Mouse (Mus musculus) right cerebral cortex, postnatal 4 days (tissue): Measurements from ENCODE around the gene Apod.
"Not testable (repeated sequence)": the region's sequence is repeated elsewhere in the genome, so short reads cannot be mapped to it uniquely, and the experiment has no call there.

Experiments
- DNase-seq: peaks from one replicate; pipeline ENCODE4 v3.0.0-alpha.2; 2022

Gene Apod

DNA sequence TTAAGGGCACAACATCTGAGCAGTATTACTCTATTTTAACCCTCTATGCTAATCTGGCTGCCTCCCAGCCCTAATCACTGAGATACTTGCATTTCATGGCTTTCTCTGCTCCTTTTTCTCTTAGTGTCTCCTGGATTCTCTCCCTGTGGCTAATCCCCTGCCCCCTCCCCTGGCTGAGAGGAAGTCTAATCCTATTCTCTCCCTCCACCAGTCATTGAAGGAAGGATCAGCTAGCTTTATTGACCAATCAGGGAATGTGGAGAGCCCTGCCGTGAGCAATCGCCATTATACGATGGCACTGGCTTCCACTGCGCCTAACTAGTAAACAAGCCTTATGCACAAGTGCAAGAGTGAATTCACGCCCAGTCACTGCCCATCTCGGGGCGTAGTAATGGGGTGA lies 6.3 kb upstream of the Apod start:
- DNase-seq, result no peak

DNA sequence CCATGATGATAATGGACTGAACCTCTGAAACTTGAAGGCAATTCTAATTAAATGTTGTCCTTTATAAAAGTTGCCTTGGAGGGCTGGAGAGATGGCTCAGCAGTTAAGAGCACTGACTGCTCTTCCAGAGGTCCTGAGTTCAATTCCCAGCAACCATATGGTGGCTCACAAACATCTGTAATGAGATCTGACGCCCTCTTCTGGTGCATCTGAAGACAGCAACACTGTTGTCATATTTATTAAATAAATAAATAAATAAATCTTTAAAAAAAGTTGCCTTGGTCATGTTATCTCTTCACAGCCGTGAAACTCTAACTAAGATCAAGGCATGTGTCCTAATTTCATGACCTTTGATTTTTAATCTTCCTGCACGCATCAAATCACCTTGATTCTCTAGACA lies 5.1 kb upstream of the Apod start:
- DNase-seq, result not testable (repeated sequence)

DNA sequence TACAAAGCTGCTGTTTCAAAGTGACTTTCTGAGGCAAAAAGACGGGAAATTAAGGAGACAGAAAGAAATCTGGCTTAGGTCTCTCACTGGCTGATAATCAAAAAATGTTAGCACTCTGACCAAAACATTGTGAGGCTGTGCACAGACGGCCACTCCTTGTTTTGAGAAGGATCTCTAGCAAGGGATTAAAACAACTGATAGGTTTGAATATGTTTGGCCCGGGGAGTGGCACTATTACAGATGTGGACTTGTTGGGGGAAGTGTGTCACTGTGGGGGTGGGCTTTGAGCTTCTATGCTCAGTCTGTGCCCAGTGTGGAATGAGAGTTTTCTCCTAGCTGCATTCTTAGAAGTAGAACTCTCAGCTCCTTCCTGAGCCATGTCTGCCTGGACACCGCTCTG lies 4.7 kb upstream of the Apod start:
- no peak for DNase-seq

DNA sequence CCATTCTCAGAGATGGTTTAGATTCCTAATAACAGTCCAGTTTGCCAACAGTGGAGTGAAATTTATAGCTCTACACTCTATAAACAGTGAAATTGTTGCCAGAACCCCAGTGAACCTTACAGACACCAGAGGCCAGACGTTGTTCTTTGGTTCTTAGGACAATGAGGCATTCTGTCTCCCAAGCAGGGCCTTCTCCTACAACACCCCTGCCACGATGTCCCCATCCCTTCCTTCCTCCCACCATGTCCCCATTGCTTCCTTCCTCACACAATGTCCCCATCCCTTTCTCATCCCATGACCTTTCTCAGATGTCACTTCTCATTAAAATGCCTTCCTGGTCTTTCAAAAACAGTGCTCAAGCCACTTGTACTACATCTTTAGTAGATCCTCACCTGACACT lies 3.8 kb upstream of the Apod start:
- DNase-seq, result no peak

DNA sequence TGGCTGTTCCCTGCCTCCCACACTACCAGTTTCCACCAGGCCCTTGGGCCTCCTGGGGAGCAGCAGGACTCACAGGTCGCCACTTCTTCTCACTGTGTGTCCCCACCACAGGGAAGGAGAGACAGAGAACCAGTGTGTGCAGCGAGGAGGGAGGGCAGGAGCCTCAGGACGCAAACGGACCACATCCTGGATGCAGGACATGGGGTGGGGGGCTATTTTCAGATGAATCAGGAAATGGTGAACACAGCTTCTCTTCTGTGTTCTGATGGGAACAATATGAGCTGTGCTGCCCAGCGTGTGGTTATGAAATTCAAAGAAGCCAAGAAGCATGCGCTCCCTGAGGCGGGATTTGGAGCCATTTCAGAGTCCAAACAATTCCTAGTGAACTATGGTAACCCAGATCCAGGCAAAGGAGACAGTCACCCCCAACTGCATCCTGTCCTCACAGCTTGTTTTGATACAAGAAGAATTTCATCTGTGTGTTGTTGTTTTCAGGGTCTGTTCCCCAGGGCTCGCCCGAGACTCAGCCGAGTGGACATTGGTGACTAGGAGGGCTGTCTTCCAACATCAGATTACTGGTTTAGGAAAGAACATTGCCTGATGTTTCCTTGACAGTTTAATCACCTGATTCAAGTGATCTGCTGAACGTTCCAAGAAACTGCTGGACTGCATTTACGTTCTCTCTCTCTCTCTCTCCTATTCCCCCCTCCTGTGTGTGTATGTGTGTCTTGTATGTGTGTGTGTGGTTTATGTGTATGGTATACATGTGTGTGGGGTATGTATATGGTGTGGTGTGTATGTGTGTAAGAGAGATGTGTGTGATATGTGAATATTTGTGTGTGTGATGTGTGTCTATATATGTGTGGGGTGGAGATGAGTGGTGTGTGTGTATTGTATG lies 1.9 kb upstream of the Apod start:
- not testable (repeated sequence) for DNase-seq

DNA sequence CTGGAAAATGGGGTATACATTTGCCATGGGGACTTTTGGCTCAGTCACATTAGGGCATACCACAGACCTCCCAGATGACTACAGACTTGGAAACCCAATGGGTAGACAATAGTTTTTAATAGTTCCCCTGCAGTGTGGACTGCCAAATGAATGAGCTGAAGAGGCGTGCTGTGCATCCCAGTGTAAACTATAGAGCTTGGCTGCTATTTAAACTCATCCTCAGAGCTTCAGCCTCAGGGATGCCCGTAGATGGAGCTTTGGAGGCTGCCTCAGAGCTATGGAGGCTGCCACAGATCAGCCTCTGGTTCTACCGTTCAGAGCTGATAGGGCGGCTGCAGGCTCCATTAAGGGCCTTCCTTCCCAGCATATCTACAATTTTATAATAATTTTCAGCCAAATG lies 686 bp upstream of the Apod start:
- DNase-seq, result no peak

DNA sequence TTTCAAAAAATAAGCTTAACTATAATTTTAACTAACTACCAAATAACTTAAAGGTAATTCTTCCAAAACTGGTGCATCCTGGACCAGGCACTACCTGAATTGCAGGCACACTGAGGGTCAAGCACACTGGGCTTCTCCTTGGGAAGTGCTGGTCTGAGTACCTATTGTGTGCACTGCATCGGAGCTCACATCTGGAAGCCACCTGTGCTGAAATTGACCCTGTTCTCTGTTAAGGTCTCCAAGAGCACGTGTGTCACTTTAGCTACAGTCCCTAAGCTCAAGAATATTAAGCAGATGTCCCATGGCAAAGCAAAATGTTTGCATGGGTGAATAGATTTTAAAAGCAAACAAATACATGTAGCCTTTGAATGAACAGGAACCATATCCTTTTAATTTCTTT lies 997 bp downstream of the Apod start:
- DNase-seq, result no peak

DNA sequence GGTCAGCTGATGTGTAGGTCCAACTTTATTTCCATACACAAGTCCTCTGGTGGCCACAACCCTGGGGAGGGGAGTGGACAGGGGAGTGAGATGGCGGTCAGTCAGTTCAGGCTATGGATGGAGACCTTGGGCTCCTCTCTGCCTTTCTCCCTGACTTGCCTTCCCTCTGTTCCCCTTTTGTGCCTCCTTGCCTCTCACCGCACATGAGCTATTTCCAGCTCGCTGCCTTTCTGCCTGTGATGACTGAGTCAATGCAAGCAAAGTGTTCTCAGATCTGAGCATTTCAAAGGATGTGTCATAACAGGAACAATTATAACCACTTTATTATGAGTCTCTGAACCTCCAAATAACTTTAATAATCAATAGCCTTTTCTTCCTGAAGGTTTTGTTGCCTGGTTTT lies 2.3 kb downstream of the Apod start:
- DNase-seq, result no peak

DNA sequence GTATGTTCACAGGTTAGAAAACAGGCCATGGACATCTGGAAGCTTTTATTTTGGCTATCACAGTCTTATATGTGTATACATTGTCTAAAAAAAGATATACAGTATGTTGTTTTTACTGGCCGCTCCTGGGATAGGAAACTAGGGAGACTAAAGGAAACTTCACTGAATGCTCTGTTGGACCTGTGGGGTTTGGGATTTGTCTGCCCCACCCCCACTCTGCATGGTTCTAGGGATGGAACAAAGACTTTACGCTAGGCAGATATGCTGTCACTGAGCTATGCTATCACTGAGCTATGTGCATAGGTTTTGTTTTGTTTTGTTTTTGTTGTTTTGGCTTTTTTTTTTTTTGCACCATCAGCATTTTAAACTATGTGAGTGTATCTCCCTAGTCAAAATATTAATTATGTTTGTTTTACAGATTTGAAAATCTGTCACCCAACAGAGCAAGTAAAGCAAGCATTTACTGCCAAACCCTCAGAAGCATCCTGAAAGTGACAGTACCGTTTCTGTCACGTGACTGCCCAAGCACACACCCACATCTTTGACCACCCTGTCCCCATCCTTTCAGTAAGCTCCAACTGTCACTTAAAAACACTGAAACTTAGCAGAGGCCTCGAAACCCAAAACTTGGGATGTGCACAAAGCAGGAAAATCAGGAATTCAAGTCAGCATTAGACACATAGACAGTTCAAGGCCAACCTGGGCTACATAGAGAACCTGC lies 9.2 kb downstream of the Apod start:
- DNase-seq, result no peak

DNA sequence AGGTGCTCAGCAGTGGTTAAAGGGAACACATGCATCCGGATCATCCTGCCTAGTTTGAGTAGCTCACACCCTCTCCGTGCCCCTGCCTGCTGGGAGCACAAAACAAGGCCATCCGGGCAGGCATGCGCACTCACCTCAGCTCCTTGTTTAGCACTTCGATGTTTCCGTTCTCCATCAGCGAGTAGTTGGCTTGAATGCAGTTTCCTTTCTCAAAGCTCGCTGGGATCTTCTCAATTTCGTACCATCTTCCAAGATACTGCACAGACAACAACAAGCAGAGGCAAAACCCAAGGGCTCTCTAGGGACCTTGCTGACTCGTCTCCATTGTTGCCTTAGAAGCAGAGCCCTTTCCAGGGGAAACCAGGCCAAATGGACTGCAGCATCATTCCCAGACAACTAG lies 11.3 kb downstream of the Apod start:
- no peak for DNase-seq

DNA sequence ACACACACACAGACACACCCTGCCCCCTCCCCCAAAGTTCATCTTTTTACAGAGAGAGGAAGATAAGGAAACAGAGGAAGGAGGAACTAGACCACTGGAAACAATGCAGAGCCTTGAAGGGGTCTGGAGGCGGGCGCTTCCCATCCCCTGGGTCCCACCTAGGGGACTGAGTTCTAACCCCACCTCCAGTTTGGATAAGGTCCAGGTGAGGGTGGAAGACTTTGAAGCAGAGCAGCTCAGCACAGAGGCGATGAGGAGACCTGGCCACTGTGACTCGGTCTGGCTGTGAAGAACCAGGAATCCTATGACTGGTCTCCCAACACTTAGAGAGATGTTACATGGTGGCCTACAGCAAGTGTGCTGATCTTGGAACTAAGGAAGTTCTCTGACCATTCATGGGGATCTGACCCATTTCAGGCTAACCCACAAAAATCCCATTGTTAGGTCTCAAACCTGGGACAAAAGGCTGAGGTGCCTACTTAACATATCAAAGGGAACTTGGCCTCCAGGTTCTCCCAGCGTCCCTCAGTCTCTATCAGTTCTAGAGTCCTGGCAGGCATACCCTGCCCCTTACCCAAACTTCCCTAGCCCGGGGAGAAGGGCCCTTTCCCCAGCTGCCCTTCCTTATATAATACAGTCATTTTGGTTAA lies 13.6 kb downstream of the Apod start:
- DNase-seq, result no peak

DNA sequence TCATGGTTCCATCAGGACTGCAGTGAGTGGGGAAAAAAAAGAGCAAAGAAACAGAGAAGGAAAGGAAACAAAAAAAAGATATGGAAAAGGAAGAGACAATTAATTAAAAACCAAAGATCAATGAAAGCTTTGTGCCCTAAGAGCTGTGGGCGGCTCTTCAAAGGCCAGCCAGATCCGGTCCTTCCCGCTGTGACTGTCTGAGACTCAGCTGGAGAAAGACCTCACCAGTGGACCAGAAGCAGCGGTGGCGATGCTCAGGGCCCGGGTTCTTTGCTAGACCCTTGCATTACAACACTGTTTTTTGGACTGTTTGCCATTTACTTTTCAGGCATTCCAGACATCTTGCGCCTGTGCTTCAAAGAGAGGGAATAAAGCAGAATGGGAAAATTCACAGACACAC lies 14.1 kb downstream of the Apod start:
- DNase-seq, result no peak

DNA sequence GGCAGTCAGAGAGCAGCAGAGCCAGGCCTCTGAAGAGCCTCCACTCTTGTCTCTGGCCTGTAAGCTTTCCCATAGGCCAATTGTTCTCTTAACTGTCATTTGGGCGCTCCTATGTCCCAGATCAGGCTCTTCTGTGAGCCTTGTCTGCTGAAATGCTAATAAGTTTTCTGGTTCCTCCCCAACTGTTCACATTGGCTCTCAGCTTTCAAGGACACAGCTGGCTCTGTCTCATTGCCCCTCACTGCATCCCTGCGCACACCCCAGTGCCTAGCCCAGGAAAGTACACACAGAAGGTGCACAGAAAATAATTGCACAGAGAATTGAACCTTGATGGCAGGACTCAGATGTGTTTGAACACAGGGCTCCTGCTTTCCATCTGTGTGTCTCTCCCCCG lies 14.7 kb downstream of the Apod start:
- no peak for DNase-seq

DNA sequence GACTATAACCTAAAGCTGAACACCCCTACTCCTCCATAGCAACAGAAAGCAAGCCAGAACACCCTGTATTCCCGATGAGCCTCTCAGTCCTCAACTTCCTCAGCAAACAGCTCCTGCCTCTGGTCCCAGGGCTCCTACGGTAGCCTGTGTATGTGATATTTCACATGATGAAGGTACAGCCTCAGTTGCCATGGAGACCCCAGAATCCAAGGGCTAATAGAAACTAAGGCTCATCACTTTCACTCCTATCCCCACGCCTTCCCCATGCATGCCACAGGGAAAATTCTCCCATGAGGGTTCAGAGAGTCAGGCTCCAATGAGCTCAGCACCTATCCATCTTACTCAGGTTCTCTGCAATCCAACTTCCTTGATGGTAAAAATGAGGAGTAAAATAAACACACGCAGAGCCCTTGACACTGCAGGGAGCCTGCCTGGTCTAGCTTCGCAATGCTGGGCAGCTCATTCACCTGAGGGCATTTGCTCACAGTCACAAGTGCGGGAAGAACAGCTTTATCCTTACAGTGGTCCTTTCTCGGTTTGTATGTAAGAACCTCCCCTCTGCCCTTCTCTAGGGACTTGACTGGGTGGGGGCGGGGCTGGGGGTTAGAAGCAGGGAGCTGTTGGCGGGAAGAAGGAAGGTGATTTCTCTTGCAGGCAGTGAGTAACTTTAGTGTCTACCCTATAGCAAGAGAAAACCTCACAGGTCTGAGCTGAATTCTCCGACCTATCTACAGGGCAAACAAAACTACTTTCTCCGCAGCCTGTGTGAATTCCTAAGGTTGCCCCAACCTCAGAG lies 15.2 kb downstream of the Apod start:
- no peak for DNase-seq

DNA sequence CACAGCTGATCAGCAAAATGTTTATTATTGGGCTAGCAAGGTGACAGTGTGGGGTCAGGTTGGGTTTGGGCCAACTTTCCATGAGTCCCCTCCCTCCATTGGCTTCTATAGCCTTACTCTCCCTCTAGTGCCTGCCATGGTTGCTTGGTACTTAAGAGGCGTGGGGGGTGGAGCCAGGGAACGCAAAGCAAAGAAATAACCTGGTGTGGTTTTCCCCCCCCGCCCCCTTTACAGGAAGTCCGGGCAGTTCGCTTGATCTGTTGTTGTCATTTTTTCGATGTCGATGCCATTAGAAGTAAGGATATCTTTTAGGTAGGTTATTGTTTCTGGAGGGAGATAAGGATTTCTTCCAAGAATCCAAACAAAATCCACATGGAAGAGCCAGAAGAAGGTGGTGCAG lies 17.5 kb downstream of the Apod start:
- no peak for DNase-seq

DNA sequence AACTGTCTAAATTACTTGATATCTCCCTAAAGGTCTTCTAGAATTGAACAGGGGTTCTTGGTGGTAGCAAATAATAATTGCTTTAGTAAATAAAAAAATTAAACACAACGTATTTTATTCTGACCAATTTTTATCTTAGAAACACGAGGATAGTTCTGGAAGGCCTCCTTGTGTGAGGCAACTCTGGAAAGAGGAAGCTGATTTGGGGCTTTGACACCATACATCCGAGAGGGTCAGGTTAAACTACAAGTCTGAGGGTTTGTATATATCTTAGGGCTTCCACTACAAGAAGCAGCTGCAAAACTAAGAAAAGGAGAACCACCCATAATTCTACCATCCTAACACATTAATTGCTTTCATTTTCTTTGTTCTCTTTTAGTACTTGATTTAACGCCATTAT lies 20.8 kb downstream of the Apod start:
- DNase-seq, result no peak

DNA sequence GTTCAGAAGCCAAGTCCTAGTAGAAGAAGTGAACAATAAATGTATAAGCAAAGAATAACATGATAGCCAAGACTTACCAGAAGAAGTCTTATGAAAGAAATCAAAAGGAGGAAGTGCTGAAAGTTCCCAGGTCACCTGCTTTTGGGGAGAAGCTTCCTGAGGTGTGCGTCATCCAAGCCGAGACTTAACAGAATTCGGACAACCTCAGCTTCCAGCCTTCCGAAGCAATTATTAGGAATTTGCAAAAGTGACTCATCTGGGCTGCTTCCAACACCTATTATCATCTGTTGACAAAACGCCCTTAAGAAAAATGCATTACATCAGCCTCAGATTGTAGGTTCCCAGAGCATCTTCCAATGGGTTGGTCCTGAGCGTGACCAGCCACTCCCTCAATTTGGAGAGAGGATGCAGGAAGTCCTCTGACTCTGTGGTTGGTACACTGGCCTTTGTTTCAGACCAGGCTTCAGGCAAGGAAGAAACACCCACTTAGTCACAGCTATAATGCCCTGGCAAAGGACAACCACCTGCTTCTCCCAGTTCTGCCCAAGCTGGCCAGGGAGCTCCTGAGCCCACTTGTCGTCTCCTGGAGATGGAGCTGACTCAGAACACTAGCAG lies 23.8 kb downstream of the Apod start:
- DNase-seq, result no peak

DNA sequence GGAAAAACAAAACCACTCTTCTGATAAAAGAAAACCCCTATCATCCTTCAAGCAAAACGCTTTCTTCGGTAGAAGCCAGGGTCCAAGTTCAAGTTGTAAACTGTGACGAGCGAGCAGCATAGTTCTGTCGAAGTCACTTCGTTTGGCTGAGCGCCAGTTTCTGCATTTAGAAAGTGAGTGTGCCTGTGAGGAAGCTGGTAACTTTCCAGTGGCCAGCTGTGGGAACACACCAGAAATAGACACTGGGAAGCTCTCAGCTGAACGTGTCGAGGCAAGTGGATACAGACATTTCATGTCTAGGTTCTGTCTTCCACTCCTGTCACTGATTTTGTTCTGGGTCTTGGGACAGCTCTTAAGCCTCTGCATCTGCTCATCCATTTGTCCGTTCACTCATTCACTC lies 24.3 kb downstream of the Apod start:
- peak; percentile 71 for DNase-seq

DNA sequence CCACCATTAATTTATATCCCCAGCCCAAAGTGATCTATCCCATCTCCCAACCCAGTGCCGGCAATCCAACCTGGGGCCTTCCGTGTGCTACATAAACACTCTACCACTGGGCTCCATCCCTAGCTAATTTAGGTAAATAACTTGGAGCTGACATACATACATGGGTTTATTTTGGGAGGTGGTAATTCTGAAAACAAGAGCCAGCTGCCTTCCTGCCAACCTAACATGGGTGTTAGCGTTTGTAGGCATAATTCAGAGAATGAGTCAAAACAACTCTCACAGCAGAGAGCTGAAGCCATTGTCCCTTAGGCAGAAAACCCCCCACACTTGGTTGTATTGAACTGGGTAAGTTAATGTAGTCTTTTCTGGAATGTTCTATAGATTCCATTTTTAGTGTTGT lies 26.9 kb downstream of the Apod start:
- no peak for DNase-seq

DNA sequence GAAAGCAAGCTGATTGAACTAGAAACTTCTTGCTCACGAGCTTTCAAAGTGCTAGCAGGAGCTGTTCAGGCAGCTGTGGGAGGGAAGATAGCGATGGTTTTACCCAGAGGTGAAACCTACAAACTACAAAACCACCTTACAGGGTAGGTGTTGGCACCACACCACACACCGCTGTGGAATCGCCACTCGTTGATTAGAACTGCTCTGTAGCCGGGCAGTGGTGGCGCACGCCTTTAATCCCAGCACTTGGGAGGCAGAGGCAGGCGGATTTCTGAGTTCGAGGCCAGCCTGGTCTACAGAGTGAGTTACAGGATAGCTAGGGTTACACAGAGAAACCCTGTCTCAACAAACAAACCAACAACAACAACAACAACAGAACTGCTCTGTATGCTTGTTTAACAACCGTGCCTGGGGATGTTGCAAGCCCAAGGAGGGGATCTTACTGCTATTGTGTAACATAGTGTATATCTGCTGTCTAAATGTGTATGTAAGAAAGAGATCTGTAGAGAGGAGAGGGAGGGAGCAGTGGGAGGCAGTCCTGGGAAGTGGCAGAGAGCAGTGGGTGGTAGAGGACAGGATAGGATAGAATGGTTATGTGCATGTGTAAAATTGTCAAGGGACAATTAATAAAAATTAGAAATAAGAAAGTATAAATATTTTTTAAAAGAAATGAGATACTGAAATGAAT lies 27.7 kb downstream of the Apod start:
- DNase-seq, result no peak

DNA sequence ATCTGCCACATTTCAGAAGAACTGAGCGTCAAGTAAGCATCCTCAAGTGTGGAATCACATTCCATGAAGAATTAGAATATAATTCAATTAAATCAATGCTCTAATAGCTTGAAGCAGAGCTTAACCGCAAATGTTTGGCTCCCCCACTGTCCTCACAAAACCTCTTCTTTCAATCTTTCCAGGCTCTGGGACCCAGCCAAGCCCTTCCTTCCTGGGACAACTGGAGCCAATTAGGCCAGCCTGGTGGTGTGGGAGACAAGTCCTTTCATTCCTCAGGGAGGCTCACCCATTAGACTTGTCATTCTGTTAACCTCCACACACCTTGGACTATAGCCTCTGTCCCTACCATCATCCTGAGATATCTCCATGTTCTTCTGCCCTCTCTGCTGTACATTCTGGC lies 32.6 kb downstream of the Apod start:
- DNase-seq, result peak; percentile 22

DNA sequence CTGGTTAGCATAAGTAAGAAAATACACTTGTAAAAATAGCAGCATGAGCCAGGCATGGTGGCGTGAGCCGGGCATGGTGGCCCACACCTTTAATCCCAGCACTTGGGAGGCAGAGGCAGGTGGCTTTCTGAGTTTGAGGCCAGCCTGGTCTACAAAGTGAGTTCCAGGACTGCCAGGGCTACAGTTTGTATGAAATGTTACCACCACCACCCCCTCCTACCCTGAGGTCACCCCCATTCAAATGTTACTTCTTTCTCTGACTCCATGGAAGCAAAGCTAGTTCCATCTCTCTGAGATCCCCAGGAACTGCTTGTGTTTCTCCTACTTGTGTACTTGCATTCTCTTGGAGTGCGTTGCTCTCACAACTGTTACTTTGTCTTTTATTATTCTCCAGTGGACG lies 34.4 kb downstream of the Apod start:
- no peak for DNase-seq
